Mouse (Mus musculus): ENCODE data around the gene Spats2l. TPM values are rescaled to one million over a fixed set of nuclear protein-coding genes. Genes with fewer than 3 reads are reported as not detected.

Spats2l gene
- polyA plus RNA-seq, 1 experiment, result 2.2 TPM

- H3K4me1 ChIP-seq (ENCODE audit: control insufficient read depth, insufficient read depth, insufficient read length, low read length), result no peaks in the 10 kb centered on the region
- H3K4me3 ChIP-seq (ENCODE audit: insufficient read depth, low read depth, low read length), result no peak overlapping the region
- H3K27ac ChIP-seq (replicated peaks; ENCODE audit: low read depth, low read length), result no peak overlapping the region
Measured at GRCm38 (mm10) chr1:57949716-57950115, 175.8 kb downstream of the Spats2l start.

GRCm38 (mm10) chr1:57952509-57952908 lies 178.5 kb downstream of the Spats2l start:
- Histone ChIP-seq H3K4me3 (ENCODE audit: insufficient read depth, low read depth, low read length) (no peak overlapping the region), H3K4me1 (ENCODE audit: control insufficient read depth, insufficient read depth, insufficient read length, low read length) (no peaks in the 10 kb centered on the region), H3K27ac (replicated peaks; ENCODE audit: low read depth, low read length) (no peak overlapping the region)

GRCm38 (mm10) chr1:57953586-57954375 lies 179.8 kb downstream of the Spats2l start:
- H3K4me3 ChIP-seq (ENCODE audit: insufficient read depth, low read depth, low read length), result no peak overlapping the region
- no peak overlapping the region for H3K27ac ChIP-seq (replicated peaks; ENCODE audit: low read depth, low read length)
- H3K4me1 ChIP-seq (ENCODE audit: control insufficient read depth, insufficient read depth, insufficient read length, low read length), result no peaks in the 10 kb centered on the region

GRCm38 (mm10) chr1:57954376-57954765 lies 180.4 kb downstream of the Spats2l start:
- no peak overlapping the region for H3K4me3 ChIP-seq (ENCODE audit: insufficient read depth, low read depth, low read length)
- H3K4me1 ChIP-seq (ENCODE audit: control insufficient read depth, insufficient read depth, insufficient read length, low read length), result no peaks in the 10 kb centered on the region
- H3K27ac ChIP-seq (replicated peaks; ENCODE audit: low read depth, low read length), result no peak overlapping the region

- H3K4me3 ChIP-seq (ENCODE audit: insufficient read depth, low read depth, low read length), result no peak overlapping the region
- no peak overlapping the region for H3K27ac ChIP-seq (replicated peaks; ENCODE audit: low read depth, low read length)
- H3K4me1 ChIP-seq (ENCODE audit: control insufficient read depth, insufficient read depth, insufficient read length, low read length), result no peaks in the 10 kb centered on the region
Measured at GRCm38 (mm10) chr1:57955774-57956173, 181.8 kb downstream of the Spats2l start.

GRCm38 (mm10) chr1:57969327-57970271 lies 195.6 kb downstream of the Spats2l start:
- H3K4me3 ChIP-seq (ENCODE audit: insufficient read depth, low read depth, low read length), result peak overlapping the region; percentile 83
- peak overlapping the region; percentile 45 for H3K27ac ChIP-seq (replicated peaks; ENCODE audit: low read depth, low read length)
- no peaks in the 10 kb centered on the region for H3K4me1 ChIP-seq (ENCODE audit: control insufficient read depth, insufficient read depth, insufficient read length, low read length)

- Histone ChIP-seq H3K27ac (replicated peaks; ENCODE audit: low read depth, low read length) (no peak overlapping the region), H3K4me3 (ENCODE audit: insufficient read depth, low read depth, low read length) (no peak overlapping the region), H3K4me1 (ENCODE audit: control insufficient read depth, insufficient read depth, insufficient read length, low read length) (no peaks in the 10 kb centered on the region)
Measured at GRCm38 (mm10) chr1:57971588-57971987, 197.6 kb downstream of the Spats2l start.

GRCm38 (mm10) chr1:57976860-57977259 lies 202.9 kb downstream of the Spats2l start:
- Histone ChIP-seq H3K4me3 (ENCODE audit: insufficient read depth, low read depth, low read length) (no peak overlapping the region), H3K4me1 (ENCODE audit: control insufficient read depth, insufficient read depth, insufficient read length, low read length) (no peaks in the 10 kb centered on the region), H3K27ac (replicated peaks; ENCODE audit: low read depth, low read length) (no peak overlapping the region)

GRCm38 (mm10) chr1:57989052-57989600 lies 215.2 kb downstream of the Spats2l start:
- H3K4me3 ChIP-seq (ENCODE audit: insufficient read depth, low read depth, low read length), result no peak overlapping the region
- peak overlapping the region; percentile 84 for H3K27ac ChIP-seq (replicated peaks; ENCODE audit: low read depth, low read length)
- H3K4me1 ChIP-seq (ENCODE audit: control insufficient read depth, insufficient read depth, insufficient read length, low read length), result peaks cover 7% of the 10 kb centered on the region; the same call in 1 of the 2 replicates

GRCm38 (mm10) chr1:57991277-57991676 lies 217.3 kb downstream of the Spats2l start:
- H3K4me3 ChIP-seq (ENCODE audit: insufficient read depth, low read depth, low read length), result no peak overlapping the region
- peaks cover 7% of the 10 kb centered on the region; the same call in 1 of the 2 replicates for H3K4me1 ChIP-seq (ENCODE audit: control insufficient read depth, insufficient read depth, insufficient read length, low read length)
- no peak overlapping the region for H3K27ac ChIP-seq (replicated peaks; ENCODE audit: low read depth, low read length)

- Histone ChIP-seq H3K4me3 (ENCODE audit: insufficient read depth, low read depth, low read length) (peak within 1 kb of the TSS; percentile 82), H3K27ac (replicated peaks; ENCODE audit: low read depth, low read length) (peak within 1 kb of the TSS; percentile 54), H3K4me1 (ENCODE audit: control insufficient read depth, insufficient read depth, insufficient read length, low read length) (0 out of 2 replicates have a peak, but pooled peaks cover 3% of the 10 kb centered on the region)
Measured at GRCm38 (mm10) chr1:57995432-57996132, 221.6 kb downstream of the Spats2l start, which contains the start of gene Sgo2a. Gene Sgo2a (plus strand): TSS chr1:57995971.

- peak overlapping the region; percentile 82 for H3K4me3 ChIP-seq (ENCODE audit: insufficient read depth, low read depth, low read length)
- no peak overlapping the region for H3K27ac ChIP-seq (replicated peaks; ENCODE audit: low read depth, low read length)
- 0 out of 2 replicates have a peak, but pooled peaks cover 3% of the 10 kb centered on the region for H3K4me1 ChIP-seq (ENCODE audit: control insufficient read depth, insufficient read depth, insufficient read length, low read length)
Measured at GRCm38 (mm10) chr1:57996133-57996615, 222.2 kb downstream of the Spats2l start.

All from brown adipose tissue, adult 24 weeks (tissue).